Mouse (Mus musculus): ENCODE results near the gene Nubp2.

DNA sequence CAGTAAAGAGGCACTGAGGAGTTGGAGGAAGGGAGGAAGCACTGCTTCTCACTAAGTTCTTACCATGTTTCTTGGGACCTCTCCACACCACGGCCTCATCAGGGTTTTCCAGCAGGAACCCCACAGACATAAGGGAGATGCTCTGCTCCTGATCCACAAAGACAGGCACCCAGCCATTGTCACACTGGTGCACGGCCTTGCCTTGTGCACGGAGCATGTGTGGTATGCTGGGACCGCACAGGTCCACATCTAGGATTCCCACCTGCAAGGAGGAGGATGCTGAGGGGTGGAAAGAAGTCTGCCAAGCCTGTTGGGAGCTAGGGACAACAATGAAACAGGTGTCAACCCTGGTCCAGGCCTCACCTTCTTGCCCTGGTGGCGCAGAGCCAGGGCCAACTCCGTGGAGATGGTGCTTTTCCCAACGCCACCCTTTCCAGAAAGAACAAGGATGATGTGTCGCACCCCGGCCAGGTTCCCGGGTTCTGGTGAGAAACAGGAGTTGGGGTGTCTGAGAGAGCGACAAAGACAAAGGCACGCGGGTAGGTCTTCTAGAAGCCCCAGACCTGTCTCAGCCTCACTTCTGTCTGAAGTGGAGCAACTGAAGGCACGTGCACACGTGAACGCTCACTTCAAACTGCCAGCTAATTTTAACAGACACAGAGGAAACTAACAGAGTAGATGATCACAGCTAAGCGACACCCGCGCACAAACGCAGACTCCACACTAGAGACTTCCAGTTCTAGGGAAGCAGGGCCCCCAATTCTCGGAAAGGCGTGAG is 604 bp downstream of the Nubp2 start:
- TF ChIP-seq CTCF (IDR thresholded peaks at IDR 0.05; ENCODE audit: control insufficient read depth, insufficient read depth, insufficient read length) (no peak), MYOD1 (IDR thresholded peaks at IDR 0.05; ENCODE audit: control insufficient read depth, insufficient read length, low read depth) (no peak), USF1 (IDR thresholded peaks at IDR 0.05; ENCODE audit: low read depth) (no peak), MAX (IDR thresholded peaks at IDR 0.05) (no peak), CEBPB (IDR thresholded peaks at IDR 0.05; ENCODE audit: low read depth) (no peak), MYOG (IDR thresholded peaks at IDR 0.05; ENCODE audit: control insufficient read depth, extremely low read depth, insufficient read length) (no peak), FOSL1 (IDR thresholded peaks at IDR 0.05; ENCODE audit: insufficient read depth, low read length, poor library complexity, severe bottlenecking) (no peak)

All from C2C12 (cell line).